Mouse (Mus musculus): Measurements from ENCODE around the gene Mrap2. TPM values are rescaled to one million over a fixed set of nuclear protein-coding genes. Genes with fewer than 3 reads are reported as not detected.

The Mrap2 gene
- polyA plus RNA-seq, 3 experiments from 2014 or later, result 0.24 to 0.28 TPM; not detected in 1

GRCm38 (mm10) chr9:87182231-87182630 lies 38.1 kb downstream of the Mrap2 start:
- no peak for ATAC-seq

- ATAC-seq, result no peak
Observed at GRCm38 (mm10) chr9:87187336-87187735, 43.2 kb downstream of the Mrap2 start.

GRCm38 (mm10) chr9:87193721-87194120 lies 49.6 kb downstream of the Mrap2 start:
- no peak for ATAC-seq

GRCm38 (mm10) chr9:87197277-87197676 lies 53.2 kb downstream of the Mrap2 start:
- no peak for ATAC-seq

GRCm38 (mm10) chr9:87198036-87198435 lies 53.9 kb downstream of the Mrap2 start:
- ATAC-seq, result no peak

- ATAC-seq, result no peak
Observed at GRCm38 (mm10) chr9:87200426-87200825, 56.3 kb downstream of the Mrap2 start.

GRCm38 (mm10) chr9:87200919-87201318 lies 56.8 kb downstream of the Mrap2 start:
- no peak for ATAC-seq

GRCm38 (mm10) chr9:87202431-87202830 lies 58.3 kb downstream of the Mrap2 start:
- no peak for ATAC-seq

- no peak for ATAC-seq
Observed at GRCm38 (mm10) chr9:87210830-87211339, 66.8 kb downstream of the Mrap2 start.

- no peak for ATAC-seq
Observed at GRCm38 (mm10) chr9:87213204-87213603, 69.1 kb downstream of the Mrap2 start.

Other genes starting within 250 kb of the Mrap2 start
- not detected for gene Ripply2, start 128.8 kb upstream of the Mrap2 start, polyA plus RNA-seq (2017; shearing (Covaris generic))
- 10 to 100 TPM; 22.9 to 44.6 (median 23.7) TPM for gene Cyb5r4, start 122.3 kb upstream of the Mrap2 start, polyA plus RNA-seq (2017; shearing (Covaris generic))
- 10 to 100 TPM; 13.7 to 16.1 (median 15.4) TPM for gene Cep162, start 111.2 kb downstream of the Mrap2 start, polyA plus RNA-seq (2017; shearing (Covaris generic))

All from inflammation-experienced regulatory T-cells, adult 6 months (primary cell).